Comparison of ENCODE assay signal across 14 mouse cellular contexts in the genomic region with DNA sequence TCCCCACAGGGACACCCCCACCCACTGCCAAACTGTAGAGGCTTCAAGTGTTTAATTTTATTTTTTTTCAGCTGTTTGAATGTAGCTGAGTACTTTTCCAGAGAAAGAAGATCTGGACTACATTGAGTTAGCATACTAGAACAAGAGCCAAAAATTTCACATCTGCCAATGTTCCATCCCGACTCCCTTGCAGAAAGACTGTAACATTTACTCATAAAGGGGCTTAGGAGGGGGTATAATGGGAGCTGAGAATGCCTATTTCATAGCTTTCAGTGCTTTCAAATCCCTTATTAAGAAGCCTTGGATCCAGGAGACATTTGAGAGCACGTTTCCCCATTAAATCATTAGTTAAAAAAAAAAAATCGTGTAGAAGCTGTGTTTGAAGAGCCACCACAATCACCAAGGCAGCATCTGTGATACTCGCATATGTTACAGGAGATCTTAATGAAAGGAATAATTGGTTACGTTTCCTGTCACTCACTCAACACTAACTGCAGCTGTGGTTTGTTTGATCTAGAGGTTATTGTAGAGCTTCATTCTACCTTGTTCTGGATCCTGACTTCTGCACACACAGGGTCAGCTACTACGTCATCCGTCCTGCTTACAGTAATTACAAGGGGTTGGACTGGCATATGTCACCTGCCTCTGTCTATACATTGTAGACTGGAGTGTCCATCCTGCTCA. TPM values are rescaled to one million over a fixed set of nuclear protein-coding genes. Genes with fewer than 3 reads are reported as not detected.
DNase-seq lines count a peak whose midpoint lies in the region; ATAC-seq and TF ChIP-seq lines count a peak whose summit lies in the region.
"Had no signal": no experiment of that assay in that cellular context is flagged by ENCODE, and none has a peak within 500 bp of the region (broad histone marks: within the 10 kb centered on the region; RNA-seq: fewer than 3 reads in every experiment).

No protein-coding gene starts in this region.

- H3K4me3 ChIP-seq in gastrocnemius, adult 2 months = no peak overlapping the region
- H3K4me3 ChIP-seq in intestine, postnatal 0 days (ENCODE audit: low read depth, low read length) = no peak overlapping the region
- H3K4me3 ChIP-seq in forebrain, embryonic 12.5 days (replicated peaks) = no peak overlapping the region
- H3K4me3 ChIP-seq: forebrain, embryonic 15.5 days; hindbrain, embryonic 13.5 days; liver, embryonic 13.5 days; midbrain, embryonic 12.5 days; neural tube, embryonic 13.5 days had no signal

- no peak overlapping the region for H3K4me2 ChIP-seq in intestine, postnatal 0 days (replicated peaks; ENCODE audit: low read depth)
- H3K4me2 ChIP-seq in forebrain, embryonic 12.5 days = no peak overlapping the region
- H3K4me2 ChIP-seq: forebrain, embryonic 15.5 days; hindbrain, embryonic 13.5 days; liver, embryonic 13.5 days; midbrain, embryonic 12.5 days; neural tube, embryonic 13.5 days had no signal

- H3K9ac ChIP-seq in intestine, postnatal 0 days (ENCODE audit: low read depth, low read length) = no peak overlapping the region
- H3K9ac ChIP-seq in forebrain, embryonic 12.5 days = no peak overlapping the region
- H3K9ac ChIP-seq: forebrain, embryonic 15.5 days; hindbrain, embryonic 13.5 days; liver, embryonic 13.5 days; midbrain, embryonic 12.5 days; neural tube, embryonic 13.5 days had no signal

- TF ChIP-seq CTCF in gastrocnemius, adult 2 months (IDR thresholded peaks at IDR 0.05) = no peak
- TF ChIP-seq CTCF in intestine, postnatal 0 days (IDR thresholded peaks at IDR 0.05; ENCODE audit: low read depth) = no peak

- H3K27me3 ChIP-seq in intestine, postnatal 0 days (replicated peaks; ENCODE audit: control insufficient read depth, insufficient read depth, low read length) = no peaks in the 10 kb centered on the region
- H3K27me3 ChIP-seq in forebrain, embryonic 12.5 days = no peaks in the 10 kb centered on the region
- H3K27me3 ChIP-seq: forebrain, embryonic 15.5 days; hindbrain, embryonic 13.5 days; liver, embryonic 13.5 days; midbrain, embryonic 12.5 days; neural tube, embryonic 13.5 days had no signal

- DNase-seq in gastrocnemius, adult 2 months = no peak
- no peak for DNase-seq in gastrocnemius, adult 8-10 months (ENCODE audit: low spot score in 2 of 2)
- DNase-seq in thymus, postnatal 0 days (ENCODE audit: low spot score) = peak; percentile 75
- no peak for DNase-seq in thymus, postnatal 14 days
- DNase-seq in urinary bladder, postnatal 36 days (ENCODE audit: low spot score in 2 of 2) = no peak
- no peak for DNase-seq in right cerebral cortex, postnatal 10 days (ENCODE audit: low spot score in 2 of 2)
- DNase-seq: liver, embryonic 13.5 days; right cerebral cortex, postnatal 25 days had no signal

- 70% methylated on average over 7 of the region's 7 CpGs for WGBS in intestine, postnatal 0 days
- 59% methylated on average over 7 of the region's 7 CpGs for WGBS in forebrain, embryonic 12.5 days

- H3K36me3 ChIP-seq in intestine, postnatal 0 days (ENCODE audit: control insufficient read depth, insufficient read depth) = no peaks in the 10 kb centered on the region
- H3K36me3 ChIP-seq in forebrain, embryonic 12.5 days (replicated peaks) = no peaks in the 10 kb centered on the region
- H3K36me3 ChIP-seq: forebrain, embryonic 15.5 days; hindbrain, embryonic 13.5 days; liver, embryonic 13.5 days; midbrain, embryonic 12.5 days; neural tube, embryonic 13.5 days had no signal

- ATAC-seq in intestine, postnatal 0 days = no peak
- no peak for ATAC-seq in forebrain, embryonic 12.5 days (ENCODE audit: low FRiP score)
- ATAC-seq: forebrain, embryonic 15.5 days had no signal

- peaks cover 14% of the 10 kb centered on the region for H3K4me1 ChIP-seq in intestine, postnatal 0 days (replicated peaks; ENCODE audit: control insufficient read depth, insufficient read depth, low read length)
- H3K4me1 ChIP-seq in forebrain, embryonic 12.5 days = no peaks in the 10 kb centered on the region
- H3K4me1 ChIP-seq: hindbrain, embryonic 13.5 days; midbrain, embryonic 12.5 days; neural tube, embryonic 13.5 days had no signal

- 0 out of 2 replicates have a peak, but pooled peaks cover under 1% of the 10 kb centered on the region for H3K9me3 ChIP-seq in intestine, postnatal 0 days (ENCODE audit: control insufficient read depth)
- H3K9me3 ChIP-seq in forebrain, embryonic 12.5 days = no peaks in the 10 kb centered on the region
- H3K9me3 ChIP-seq: forebrain, embryonic 15.5 days; hindbrain, embryonic 13.5 days; liver, embryonic 13.5 days; midbrain, embryonic 12.5 days; neural tube, embryonic 13.5 days had no signal

- intact Hi-C loops in gastrocnemius, adult 2 months (cut with DNase I) = no loop called here

- peak overlapping the region; percentile 80 for H3K27ac ChIP-seq in gastrocnemius, adult 2 months
- H3K27ac ChIP-seq in intestine, postnatal 0 days (ENCODE audit: low read depth, low read length) = peak overlapping the region; percentile 69
- H3K27ac ChIP-seq in forebrain, embryonic 12.5 days = no peak overlapping the region
- H3K27ac ChIP-seq: forebrain, embryonic 15.5 days; hindbrain, embryonic 13.5 days; liver, embryonic 13.5 days; midbrain, embryonic 12.5 days; neural tube, embryonic 13.5 days had no signal

RNA-seq across cellular contexts. Expression of gene Snx9, which starts 35.8 kb away (rescaled TPM):
- 10 to 100 TPM; 22.9 to 29.6 TPM for total RNA-seq in gastrocnemius, adult 2 months (2021)
- total RNA-seq in gastrocnemius, adult 8-10 months (2022) = 10 to 100 TPM; 26.5 to 28.7 (median 27.9) TPM
- 15.4 and 15.9 TPM in 2 replicates for polyA plus RNA-seq in thymus, postnatal 0 days (2015; fragmentation: Nextera tagmentation; extraction: Ambion mirVana)
- 91.4 and 95.4 TPM in 2 replicates for polyA plus RNA-seq in intestine, postnatal 0 days (2015; fragmentation: Nextera tagmentation; extraction: Ambion mirVana)
- 12.1 and 15.1 TPM in 2 replicates for polyA plus RNA-seq in forebrain, embryonic 12.5 days (2016; fragmentation: Nextera tagmentation; extraction: Ambion mirVana)
